Mouse (Mus musculus) megakaryocyte, embryonic 14.5 days (primary cell): ENCODE measurements around the gene Gpc6. TPM values are rescaled to one million over a fixed set of nuclear protein-coding genes. Genes with fewer than 3 reads are reported as not detected.

Experiments used
- H3K27me3 ChIP-seq: replicated peaks from 2 replicates; pipeline ENCODE3; 2012; ENCODE audit warnings: inconsistent platforms
- H3K36me3 ChIP-seq: replicated peaks from 2 replicates; pipeline ENCODE3; 2012; ENCODE audit warnings: low read length, inconsistent platforms, mixed read lengths
- H3K4me1 ChIP-seq: 2 replicates; pipeline ENCODE4 v1.6.1; 2012; ENCODE audit warnings: inconsistent platforms
- H3K4me3 ChIP-seq: replicated peaks from 2 replicates; pipeline ENCODE3; 2012; ENCODE audit warnings: moderate library complexity, mild to moderate bottlenecking, inconsistent platforms
- H3K9me3 ChIP-seq: 2 replicates; pipeline ENCODE4 v1.6.1; 2012; ENCODE audit warnings: inconsistent platforms
- FLI1 ChIP-seq: IDR thresholded peaks from 2 replicates; pipeline ENCODE4 v1.6.1; 2012; ENCODE audit warnings: low read length, inconsistent platforms, mixed read lengths
- GATA1 ChIP-seq: IDR thresholded peaks from 3 replicates; pipeline ENCODE4 v1.6.1; 2012; ENCODE audit warnings: mixed read lengths, low read length, inconsistent platforms, borderline replicate concordance
- polyA plus RNA-seq: library from polyadenylated mRNA; stranded (reverse); fragments of >175 nt; gene quantifications from 2 replicates; pipeline ENCODE4 v1.2.3, GENCODE M21; 2012; ENCODE audit warnings: low replicate concordance; ENCODE audit not compliant: insufficient read depth

Gpc6 gene
- polyA plus RNA-seq, result not detected in 2 replicates

- Histone ChIP-seq H3K9me3 (peaks cover 4% of the 10 kb centered on the region), H3K4me3 (peak within 1 kb of the TSS; percentile 81), H3K36me3 (no peaks in the 10 kb centered on the region), H3K27me3 (peaks cover 46% of the 10 kb centered on the region), H3K4me1 (peaks cover 19% of the 10 kb centered on the region)
- TF ChIP-seq FLI1 (no peak), GATA1 (no peak)
Observed at GRCm38 (mm10) chr14:116924876-116925601, at the start of gene Gpc6. Gene Gpc6 (plus strand): TSS chr14:116925315.

GRCm38 (mm10) chr14:116882480-116883044 is 42.6 kb upstream of the Gpc6 start:
- Histone ChIP-seq H3K27me3 (no peaks in the 10 kb centered on the region), H3K4me3 (no peak overlapping the region), H3K36me3 (no peaks in the 10 kb centered on the region), H3K4me1 (no peaks in the 10 kb centered on the region), H3K9me3 (peaks cover 17% of the 10 kb centered on the region; the same call in 1 of the 2 replicates)
- no peak for TF ChIP-seq GATA1
- no peak for TF ChIP-seq FLI1

GRCm38 (mm10) chr14:116894316-116894715 is 30.8 kb upstream of the Gpc6 start:
- H3K9me3 ChIP-seq, result peaks cover 6% of the 10 kb centered on the region; the same call in 1 of the 2 replicates

GRCm38 (mm10) chr14:116897971-116898370 is 27.1 kb upstream of the Gpc6 start:
- H3K9me3 ChIP-seq, result 0 out of 2 replicates have a peak, but pooled peaks cover 2% of the 10 kb centered on the region
- no peak overlapping the region for H3K4me3 ChIP-seq
- TF ChIP-seq GATA1, result no peak
- no peak for TF ChIP-seq FLI1
- H3K27me3 ChIP-seq, result no peaks in the 10 kb centered on the region
- no peaks in the 10 kb centered on the region for H3K36me3 ChIP-seq
- H3K4me1 ChIP-seq, result no peaks in the 10 kb centered on the region

More at GRCm38 (mm10) chr14:116894316-116894715, 30.8 kb upstream of the Gpc6 start:
- H3K36me3 ChIP-seq, result no peaks in the 10 kb centered on the region
- no peaks in the 10 kb centered on the region for H3K27me3 ChIP-seq
- no peaks in the 10 kb centered on the region for H3K4me1 ChIP-seq
- no peak overlapping the region for H3K4me3 ChIP-seq
- TF ChIP-seq FLI1 (no peak), GATA1 (no peak)

- Histone ChIP-seq H3K9me3 (peaks cover 12% of the 10 kb centered on the region; the same call in 1 of the 2 replicates), H3K4me1 (no peaks in the 10 kb centered on the region), H3K27me3 (no peaks in the 10 kb centered on the region), H3K4me3 (no peak overlapping the region), H3K36me3 (no peaks in the 10 kb centered on the region)
- TF ChIP-seq FLI1 (no peak), GATA1 (no peak)
Observed at GRCm38 (mm10) chr14:116911768-116912167, 13.3 kb upstream of the Gpc6 start.

GRCm38 (mm10) chr14:116916874-116917273 is 8.2 kb upstream of the Gpc6 start:
- Histone ChIP-seq H3K4me3 (no peak overlapping the region), H3K4me1 (no peaks in the 10 kb centered on the region), H3K36me3 (no peaks in the 10 kb centered on the region), H3K9me3 (peaks cover 4% of the 10 kb centered on the region; the same call in 1 of the 2 replicates), H3K27me3 (no peaks in the 10 kb centered on the region)
- TF ChIP-seq FLI1 (no peak), GATA1 (no peak)

GRCm38 (mm10) chr14:116924266-116924665 is 849 bp upstream of the Gpc6 start:
- H3K9me3 ChIP-seq, result peaks cover 4% of the 10 kb centered on the region
- TF ChIP-seq GATA1 (no peak), FLI1 (no peak)

GRCm38 (mm10) chr14:116925691-116926403 is 732 bp downstream of the Gpc6 start:
- peaks cover 19% of the 10 kb centered on the region for H3K4me1 ChIP-seq
- H3K9me3 ChIP-seq, result peaks cover 4% of the 10 kb centered on the region
- no peak for TF ChIP-seq FLI1
- no peak for TF ChIP-seq GATA1
- no peaks in the 10 kb centered on the region for H3K36me3 ChIP-seq
- H3K27me3 ChIP-seq, result peaks cover 46% of the 10 kb centered on the region
- H3K4me3 ChIP-seq, result peak overlapping the region; percentile 81

More at GRCm38 (mm10) chr14:116924266-116924665, 849 bp upstream of the Gpc6 start:
- Histone ChIP-seq H3K36me3 (no peaks in the 10 kb centered on the region), H3K4me1 (peaks cover 19% of the 10 kb centered on the region), H3K27me3 (peaks cover 46% of the 10 kb centered on the region), H3K4me3 (no peak overlapping the region)

GRCm38 (mm10) chr14:116926404-116927171 is 1.5 kb downstream of the Gpc6 start:
- no peaks in the 10 kb centered on the region for H3K36me3 ChIP-seq
- peaks cover 19% of the 10 kb centered on the region for H3K4me1 ChIP-seq
- peaks cover 46% of the 10 kb centered on the region for H3K27me3 ChIP-seq
- TF ChIP-seq FLI1, result no peak
- TF ChIP-seq GATA1, result no peak
- peaks cover 4% of the 10 kb centered on the region for H3K9me3 ChIP-seq
- H3K4me3 ChIP-seq, result peak overlapping the region; percentile 81
